Mouse (Mus musculus) heart, adult 8-10 months (tissue): Measurements from ENCODE around the gene Tcaf1. TPM values are rescaled to one million over a fixed set of nuclear protein-coding genes. Genes with fewer than 3 reads are reported as not detected.

ENCODE experiments used
- total RNA-seq, 4 experiments: library from RNA; stranded (reverse); gene quantifications; 2 replicates each; pipeline ENCODE4 v1.2.4; 2022

Tcaf1 gene
- total RNA-seq, 4 experiments from 2014 or later: 8.0 to 10.5 (median 9.3) TPM

Other genes with a start within 250 kb of the Tcaf1 start
- not detected for gene Olfr458, start 244.9 kb downstream of the Tcaf1 start, total RNA-seq
- not detected for gene Olfr457, start 233.8 kb downstream of the Tcaf1 start, total RNA-seq
- not detected for gene Olfr456, start 222.9 kb downstream of the Tcaf1 start, total RNA-seq
- gene Olfr455, start 162.5 kb downstream of the Tcaf1 start, total RNA-seq: not detected
- gene Tcaf3, start 112.4 kb downstream of the Tcaf1 start, total RNA-seq: not detected
- gene Tcaf2, start 64.8 kb downstream of the Tcaf1 start, total RNA-seq: 1 to 10 TPM; 3.1 to 4.0 (median 3.4) TPM
- not detected for gene Olfr453, start 29.3 kb upstream of the Tcaf1 start, total RNA-seq
- not detected for gene Olfr38, start 46.3 kb upstream of the Tcaf1 start, total RNA-seq
- gene Olfr452, start 75.0 kb upstream of the Tcaf1 start, total RNA-seq: not detected
- gene Olfr450, start 101.9 kb upstream of the Tcaf1 start, total RNA-seq: not detected
- gene Olfr449, start 124.3 kb upstream of the Tcaf1 start, total RNA-seq: not detected
- gene Olfr448, start 180.4 kb upstream of the Tcaf1 start, total RNA-seq: not detected
- not detected for gene Olfr447, start 198.8 kb upstream of the Tcaf1 start, total RNA-seq
- gene Olfr446, start 211.3 kb upstream of the Tcaf1 start, total RNA-seq: not detected
- not detected for gene Olfr444, start 239.0 kb upstream of the Tcaf1 start, total RNA-seq